Mouse (Mus musculus) heart, postnatal 0 days (tissue): ENCODE results near the gene Cd300lf. TPM values are rescaled to one million over a fixed set of nuclear protein-coding genes. Genes with fewer than 3 reads are reported as not detected.

Source experiments
- ATAC-seq: fragments of 200-750 bp; cut with Nextera tagmentation; 2 replicates; pipeline ENCODE4 v1.8.0; 2017; ENCODE audit warnings: low read depth, moderate number of reproducible peaks, moderate library complexity; ENCODE audit not compliant: insufficient read depth
- DNase-seq: peaks from one replicate; pipeline ENCODE4 v3.0.0-alpha.2; 2016; ENCODE audit warnings: low spot score
- H3K27ac ChIP-seq: fragments of 300-500 bp; sonication (generic); 2 replicates; pipeline ENCODE4 v1.5.1; 2014; ENCODE audit warnings: low read depth, mild to moderate bottlenecking
- H3K27me3 ChIP-seq: fragments of 300-500 bp; sonication (generic); 2 replicates; pipeline ENCODE4 v1.6.1; 2014; ENCODE audit warnings: low read length, mixed read lengths; ENCODE audit not compliant: control insufficient read depth, insufficient read depth
- H3K36me3 ChIP-seq: fragments of 300-500 bp; sonication (generic); replicated peaks from 2 replicates; pipeline ENCODE4 v1.6.1; 2014; ENCODE audit warnings: low read length, mixed read lengths; ENCODE audit not compliant: control insufficient read depth, insufficient read depth
- H3K4me1 ChIP-seq: fragments of 300-500 bp; sonication (generic); 2 replicates; pipeline ENCODE4 v1.6.1; 2014; ENCODE audit warnings: antibody characterized with exemption; ENCODE audit not compliant: control insufficient read depth, insufficient read depth
- H3K4me2 ChIP-seq: fragments of 300-500 bp; sonication (generic); 2 replicates; pipeline ENCODE4 v1.6.1; 2014; ENCODE audit warnings: low read depth, mild to moderate bottlenecking, low read length, moderate library complexity
- H3K4me3 ChIP-seq: fragments of 300-500 bp; sonication (generic); 2 replicates; pipeline ENCODE4 v1.5.1; 2014; ENCODE audit warnings: low read depth, low read length
- H3K9ac ChIP-seq: fragments of 300-500 bp; sonication (generic); replicated peaks from 2 replicates; pipeline ENCODE4 v1.6.1; 2014; ENCODE audit warnings: low read depth, low read length, mixed read lengths
- H3K9me3 ChIP-seq: fragments of 300-500 bp; sonication (generic); replicated peaks from 2 replicates; pipeline ENCODE4 v1.6.1; 2016; ENCODE audit warnings: low read length; ENCODE audit not compliant: control insufficient read depth
- CTCF ChIP-seq: IDR thresholded peaks from 2 replicates; pipeline ENCODE4 v1.5.1; 2016; ENCODE audit warnings: antibody characterized with exemption, control low read depth, low read depth
- EP300 ChIP-seq: IDR thresholded peaks from 2 replicates; pipeline ENCODE4 v1.6.1; 2016; ENCODE audit warnings: antibody characterized with exemption, low read depth
- WGBS: fragments of 180-500 bp; shearing (Covaris S2); extraction: QIAGEN DNeasy Blood & Tissue Kit; methylation state at CpG from one replicate; pipeline ENCODE4 v1.1.7; 2014; 5-methylcytosine and 5-hydroxymethylcytosine counted together
- polyA plus RNA-seq: library from polyadenylated mRNA; unstranded; fragments of >200 nt; fragmentation: Nextera tagmentation; extraction: Ambion mirVana; gene quantifications from 2 replicates; pipeline ENCODE4 v1.2.1, GENCODE M21; 2015
- total RNA-seq: library from RNA; depleted of rRNA; stranded (reverse); fragments of >200 nt; gene quantifications from 2 replicates; pipeline ENCODE4 v1.2.3, GENCODE M21; 2014; ENCODE audit warnings: low replicate concordance

Cd300lf gene
- total and polyA plus RNA-seq, 2 experiments from 2014 or later = 0.15 to 0.96 TPM

DNA sequence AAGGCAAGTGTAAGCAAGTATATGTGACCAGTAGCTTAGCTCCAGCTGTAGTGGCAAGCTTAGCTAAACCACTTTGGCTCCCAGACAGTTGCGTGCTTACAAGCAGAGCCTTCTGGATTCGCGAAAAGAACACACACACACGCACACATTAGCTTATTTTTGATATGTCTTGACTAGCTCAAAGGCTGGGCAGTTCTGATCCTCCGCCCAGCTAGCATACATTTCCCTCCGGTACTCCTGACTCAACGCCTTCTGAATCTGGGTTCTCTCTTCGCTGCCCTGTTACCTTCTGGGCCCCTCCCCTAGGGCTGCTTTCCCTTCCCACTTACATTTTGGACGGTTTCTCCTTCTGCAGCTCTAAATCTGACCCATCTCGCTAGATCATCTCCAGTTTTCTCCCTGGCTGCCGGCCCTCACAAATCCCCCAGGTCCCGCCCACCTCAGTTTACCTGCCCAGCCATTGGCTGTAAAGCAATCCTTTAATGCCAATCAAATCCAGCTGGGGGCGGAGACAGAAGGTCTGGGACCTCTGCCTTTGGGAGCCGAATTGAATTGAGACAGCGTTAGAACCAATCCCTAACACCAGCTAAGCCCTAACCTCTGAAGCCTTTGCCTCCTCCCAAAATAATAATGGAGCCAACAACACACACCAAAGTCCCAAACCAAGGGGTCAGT lies 18.1 kb upstream of the Cd300lf start:
- TF ChIP-seq EP300 = no peak
- no peak for TF ChIP-seq CTCF
- 6% methylated on average over 15 of the region's 15 CpGs for WGBS
- no peak overlapping the region for H3K27ac ChIP-seq
- DNase-seq (peak; percentile 43), ATAC-seq (peak; percentile 73)
- H3K9ac ChIP-seq = no peak overlapping the region
- H3K4me2 ChIP-seq = peak overlapping the region; percentile 56
- no peaks in the 10 kb centered on the region for H3K4me1 ChIP-seq
- 0 out of 2 replicates have a peak, but pooled peaks cover 4% of the 10 kb centered on the region for H3K9me3 ChIP-seq
- peak overlapping the region; percentile 29 for H3K4me3 ChIP-seq
- H3K27me3 ChIP-seq = peaks cover 37% of the 10 kb centered on the region
- no peaks in the 10 kb centered on the region for H3K36me3 ChIP-seq

DNA sequence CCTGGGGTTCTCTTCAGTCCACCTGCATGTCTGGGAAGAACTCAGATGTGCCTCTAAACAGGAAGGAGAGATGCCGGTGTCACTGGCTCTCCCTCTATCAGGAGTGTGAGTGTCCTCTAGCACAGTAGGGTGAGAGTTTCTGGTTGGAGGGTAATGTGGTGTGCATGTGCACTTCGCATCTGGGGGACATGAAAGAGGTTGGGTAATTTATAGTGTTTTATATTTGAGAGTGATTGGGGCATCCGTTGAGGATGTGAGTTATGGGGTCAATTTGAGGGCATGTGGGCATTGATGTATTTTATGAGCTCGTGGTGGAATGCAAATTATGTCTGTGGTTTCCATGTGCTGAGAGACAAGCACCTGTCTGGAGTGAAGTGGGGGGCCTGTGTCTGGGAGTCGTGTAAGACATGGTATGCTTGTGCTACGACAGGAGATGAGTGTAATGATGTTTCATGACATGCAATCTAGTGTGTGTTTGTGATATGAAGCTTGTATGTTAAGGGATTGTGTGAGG lies 17.0 kb upstream of the Cd300lf start:
- no peak for DNase-seq
- no peak overlapping the region for H3K27ac ChIP-seq
- ATAC-seq = no peak
- no peak overlapping the region for H3K9ac ChIP-seq
- H3K36me3 ChIP-seq = no peaks in the 10 kb centered on the region
- 56% methylated on average over 6 of the region's 6 CpGs for WGBS
- no peak overlapping the region for H3K4me2 ChIP-seq
- H3K4me3 ChIP-seq = no peak overlapping the region
- 0 out of 2 replicates have a peak, but pooled peaks cover 4% of the 10 kb centered on the region for H3K9me3 ChIP-seq
- peaks cover 34% of the 10 kb centered on the region for H3K27me3 ChIP-seq
- no peaks in the 10 kb centered on the region for H3K4me1 ChIP-seq
- no peak for TF ChIP-seq CTCF
- TF ChIP-seq EP300 = no peak

GRCm38 (mm10) chr11:115147813-115148212 lies 14.0 kb upstream of the Cd300lf start:
- no peak overlapping the region for H3K27ac ChIP-seq
- no peak overlapping the region for H3K4me2 ChIP-seq
- 0 out of 2 replicates have a peak, but pooled peaks cover 4% of the 10 kb centered on the region for H3K9me3 ChIP-seq
- H3K4me3 ChIP-seq = no peak overlapping the region
- 69% methylated on average over 4 of the region's 4 CpGs for WGBS
- DNase-seq (no peak), ATAC-seq (no peak)
- H3K4me1 ChIP-seq = no peaks in the 10 kb centered on the region
- peaks cover 7% of the 10 kb centered on the region; the same call in 1 of the 2 replicates for H3K27me3 ChIP-seq
- no peaks in the 10 kb centered on the region for H3K36me3 ChIP-seq
- H3K9ac ChIP-seq = no peak overlapping the region
- TF ChIP-seq CTCF = no peak
- TF ChIP-seq EP300 = no peak

DNA sequence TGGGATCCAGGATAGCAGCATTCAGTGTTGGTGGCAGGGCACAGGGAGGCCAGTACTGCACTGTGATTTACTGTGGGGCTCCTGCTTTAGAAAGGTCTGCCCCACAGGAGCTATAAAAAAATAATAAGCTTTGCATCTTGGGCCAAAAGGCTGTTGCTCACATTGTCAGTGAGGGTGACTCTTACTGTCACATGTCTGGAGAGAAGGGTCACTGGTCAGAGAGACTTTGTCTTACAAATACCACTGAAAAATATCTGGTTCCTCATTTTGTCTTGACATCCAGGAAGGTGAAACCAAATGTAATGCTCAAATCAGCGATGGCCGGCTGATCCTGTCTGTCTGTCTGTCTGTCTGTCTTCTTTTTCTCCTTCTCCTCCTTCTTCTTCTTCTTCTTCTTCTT lies 8.2 kb upstream of the Cd300lf start:
- Histone ChIP-seq H3K4me1 (no peaks in the 10 kb centered on the region), H3K4me2 (no peak overlapping the region), H3K4me3 (no peak overlapping the region), H3K9ac (no peak overlapping the region), H3K36me3 (no peaks in the 10 kb centered on the region), H3K9me3 (no peaks in the 10 kb centered on the region), H3K27ac (no peak overlapping the region), H3K27me3 (no peaks in the 10 kb centered on the region)
- ATAC-seq = no peak
- no peak for DNase-seq
- TF ChIP-seq EP300 = no peak
- TF ChIP-seq CTCF = no peak
- 71% methylated on average over 2 of the region's 2 CpGs for WGBS

GRCm38 (mm10) chr11:115138597-115139262 lies 4.9 kb upstream of the Cd300lf start:
- ATAC-seq (no peak), DNase-seq (no peak)
- Histone ChIP-seq H3K9me3 (no peaks in the 10 kb centered on the region), H3K4me2 (no peak overlapping the region), H3K4me3 (no peak overlapping the region), H3K27ac (no peak overlapping the region), H3K4me1 (no peaks in the 10 kb centered on the region), H3K36me3 (no peaks in the 10 kb centered on the region), H3K9ac (no peak overlapping the region), H3K27me3 (no peaks in the 10 kb centered on the region)
- TF ChIP-seq EP300 = no peak
- TF ChIP-seq CTCF = no peak
- 61% methylated on average over 5 of the region's 5 CpGs for WGBS
